Mouse (Mus musculus) ovary, postnatal 10 days (tissue): ENCODE measurements around the gene Dnah8.

Source experiments
- DNase-seq: peaks from one replicate; pipeline ENCODE4 v3.0.0; 2022; ENCODE audit warnings: low spot score

Gene Dnah8

GRCm38 (mm10) chr17:30821115-30821514, 197.0 kb downstream of the Dnah8 start:
- no peak for DNase-seq

DNA sequence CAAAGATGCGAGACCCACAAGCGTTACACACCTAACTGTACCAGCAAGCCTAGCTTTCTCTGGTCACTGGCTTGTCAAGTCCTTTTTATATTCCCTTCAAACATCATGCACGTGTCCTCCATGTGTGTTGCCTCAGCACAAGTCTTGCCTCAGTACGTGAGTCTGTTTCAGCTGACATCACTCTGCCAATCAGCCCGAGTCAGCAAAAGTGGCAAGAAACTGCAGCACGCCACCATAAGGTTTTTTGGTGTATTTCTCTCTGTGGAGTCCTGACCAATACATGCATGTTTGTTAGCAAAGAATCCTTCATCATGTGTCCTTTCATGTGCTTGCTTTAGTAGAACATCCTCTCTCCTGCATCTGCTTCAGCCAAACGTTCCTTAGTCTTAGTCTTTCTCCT, 200.3 kb downstream of the Dnah8 start:
- DNase-seq: no peak

GRCm38 (mm10) chr17:30825731-30826304, 201.7 kb downstream of the Dnah8 start:
- DNase-seq: no peak

DNA sequence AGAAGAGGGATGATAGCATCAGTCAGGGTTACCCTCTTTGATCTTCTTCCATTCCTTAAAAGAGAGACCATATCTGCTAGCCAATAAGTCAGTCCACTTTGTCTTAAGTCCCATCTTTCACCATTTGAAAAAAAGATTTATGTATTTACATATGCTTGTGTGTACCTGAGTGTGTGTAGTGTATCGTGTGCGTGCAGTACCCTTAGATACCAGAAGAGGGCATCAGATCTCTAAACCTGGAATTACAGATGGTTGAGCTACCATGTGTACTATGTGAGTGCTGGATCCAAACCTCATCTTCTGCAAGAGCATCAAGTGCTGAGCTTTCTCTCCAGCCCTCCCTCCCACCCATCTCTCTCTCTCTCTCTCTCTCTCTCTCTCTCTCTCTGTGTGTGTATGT, 207.0 kb downstream of the Dnah8 start:
- DNase-seq: no peak

DNA sequence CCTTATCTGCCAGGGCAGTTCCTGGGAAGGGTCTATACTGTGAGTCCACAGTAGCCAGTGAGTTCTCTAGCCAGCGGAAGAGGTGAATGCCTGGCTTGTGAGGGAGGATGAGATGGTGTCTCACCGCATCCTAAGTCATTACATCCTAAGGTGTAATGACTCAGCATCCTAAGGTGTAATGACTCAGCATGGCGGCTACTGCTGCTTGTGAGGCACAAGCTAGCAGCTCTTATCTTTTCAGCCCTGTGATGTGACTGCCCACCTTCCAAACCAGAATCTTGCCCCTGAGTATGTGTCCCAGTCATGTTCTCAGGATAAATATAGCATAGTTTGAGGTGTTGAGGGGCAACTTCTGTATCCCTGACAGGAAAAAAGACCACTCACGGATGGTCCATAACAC, 211.3 kb downstream of the Dnah8 start:
- DNase-seq: no peak

DNA sequence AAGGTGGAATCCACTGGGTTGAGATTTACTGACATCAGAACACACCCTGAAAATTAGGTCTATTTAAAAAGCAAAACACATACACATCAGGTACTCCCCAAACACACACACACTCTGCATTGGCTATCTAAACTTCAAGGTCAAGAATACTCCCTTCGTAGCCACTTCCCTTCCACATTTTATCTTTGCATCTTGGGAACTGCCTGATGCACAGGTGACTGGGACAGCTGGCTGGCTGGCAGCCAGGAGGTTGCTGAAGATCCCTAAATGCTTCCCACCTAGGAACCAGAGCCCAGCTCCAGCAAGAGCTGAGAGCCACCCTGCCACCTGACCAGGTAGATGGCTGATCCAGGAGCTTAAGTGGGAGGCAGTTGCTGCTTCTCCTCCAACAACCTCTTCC, 212.9 kb downstream of the Dnah8 start:
- no peak for DNase-seq

DNA sequence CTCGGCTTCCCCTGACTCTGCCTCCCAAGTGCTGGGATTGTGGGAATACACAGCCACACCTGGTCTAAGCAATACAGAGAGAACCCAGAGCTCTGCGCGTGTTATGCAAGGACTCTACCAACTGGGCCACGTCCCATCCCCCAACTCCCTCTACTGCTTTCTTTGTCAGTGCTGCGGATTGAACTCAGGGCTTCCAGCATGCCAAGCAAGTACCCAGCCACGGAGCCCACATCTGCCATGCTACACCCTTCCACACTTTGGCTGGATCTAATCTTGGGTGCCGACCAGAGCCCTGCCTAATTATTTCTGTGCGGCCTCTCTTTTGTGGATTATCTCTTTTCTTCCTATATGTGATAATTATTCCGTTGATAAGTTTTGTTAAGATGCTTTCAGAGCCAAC, 215.9 kb downstream of the Dnah8 start:
- no peak for DNase-seq

- DNase-seq: no peak
These were observed 218.2 kb downstream of the Dnah8 start for GRCm38 (mm10) chr17:30842312-30842711.

GRCm38 (mm10) chr17:30844321-30844791, 220.2 kb downstream of the Dnah8 start:
- DNase-seq: no peak

- DNase-seq: no peak
These were observed 223.3 kb downstream of the Dnah8 start for GRCm38 (mm10) chr17:30847498-30847897.

GRCm38 (mm10) chr17:30848086-30848485, 223.9 kb downstream of the Dnah8 start:
- DNase-seq: no peak

GRCm38 (mm10) chr17:30848804-30849203, 224.7 kb downstream of the Dnah8 start:
- no peak for DNase-seq

DNA sequence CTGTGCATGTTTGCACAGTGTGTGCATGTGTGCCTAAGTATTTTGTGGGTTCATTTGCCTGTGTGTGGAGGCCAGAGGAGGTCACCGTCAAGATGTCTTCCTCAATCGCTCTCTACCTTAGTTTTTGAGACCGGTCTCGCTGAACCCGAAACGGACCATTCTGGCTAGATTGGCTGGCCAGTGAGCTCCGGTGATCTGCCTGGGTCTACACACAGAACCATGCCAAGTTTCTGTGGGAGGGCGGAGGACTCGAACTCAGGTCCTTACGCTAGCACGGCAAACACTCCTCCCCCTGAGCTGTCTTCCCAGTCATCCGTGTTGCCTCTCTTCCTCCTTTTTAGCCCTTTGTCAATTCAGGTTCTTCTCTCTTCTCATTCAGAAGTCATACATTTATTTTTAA, 225.7 kb downstream of the Dnah8 start:
- DNase-seq: no peak

DNA sequence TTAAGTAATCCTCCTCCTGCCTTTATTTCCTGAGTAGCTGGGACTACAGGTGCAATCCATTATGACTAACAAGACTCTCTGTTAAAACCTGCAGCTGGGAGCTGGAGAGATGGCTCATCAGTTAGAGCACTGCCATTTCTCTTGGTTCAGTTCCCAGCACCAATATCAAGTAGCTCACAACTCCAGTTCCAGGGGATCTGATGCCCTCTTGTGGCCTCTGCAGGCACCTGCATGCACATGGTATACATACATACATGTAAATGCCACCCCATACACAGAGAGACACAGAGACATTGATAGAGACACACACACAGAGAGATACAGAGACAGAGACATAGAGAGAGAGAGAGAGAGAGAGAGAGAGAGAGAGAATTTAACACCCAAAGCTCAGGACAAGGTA, 228.2 kb downstream of the Dnah8 start:
- DNase-seq: no peak

GRCm38 (mm10) chr17:30857347-30857746, 233.2 kb downstream of the Dnah8 start:
- DNase-seq: no peak

GRCm38 (mm10) chr17:30858586-30859259, 234.6 kb downstream of the Dnah8 start:
- DNase-seq: no peak

DNA sequence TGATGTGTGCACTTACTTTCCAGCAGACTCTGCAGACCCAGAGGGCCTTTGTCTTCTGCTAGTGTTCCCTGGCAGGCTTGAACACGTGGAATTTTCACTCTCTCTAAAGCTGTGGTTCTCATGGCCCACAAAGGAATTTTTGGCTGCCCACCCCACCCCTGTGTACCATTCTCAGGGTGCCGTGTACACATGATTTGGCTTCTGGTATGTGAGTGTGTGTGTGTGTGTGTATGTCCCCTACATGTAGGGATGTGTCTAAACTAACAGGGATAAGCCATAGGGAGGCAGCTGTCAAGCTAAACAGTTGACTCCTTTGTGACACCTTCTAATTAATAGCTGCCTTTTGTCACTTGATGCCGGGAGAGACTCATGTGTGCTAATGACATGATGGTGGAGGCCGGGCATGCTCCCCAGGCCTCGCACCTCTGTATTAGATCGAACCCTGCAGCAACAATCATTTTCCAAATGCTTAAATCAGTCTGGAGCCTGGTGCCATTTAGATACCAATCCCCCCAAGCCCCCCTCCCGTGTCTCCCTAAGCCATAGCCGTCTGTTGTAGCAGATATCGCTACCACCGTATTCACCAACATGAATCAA, 235.9 kb downstream of the Dnah8 start:
- DNase-seq: no peak

GRCm38 (mm10) chr17:30860606-30861005, 236.5 kb downstream of the Dnah8 start:
- no peak for DNase-seq

- no peak for DNase-seq
These were observed 242.1 kb downstream of the Dnah8 start for GRCm38 (mm10) chr17:30866281-30866680.

- DNase-seq: no peak
These were observed 242.8 kb downstream of the Dnah8 start for GRCm38 (mm10) chr17:30866966-30867365.

DNA sequence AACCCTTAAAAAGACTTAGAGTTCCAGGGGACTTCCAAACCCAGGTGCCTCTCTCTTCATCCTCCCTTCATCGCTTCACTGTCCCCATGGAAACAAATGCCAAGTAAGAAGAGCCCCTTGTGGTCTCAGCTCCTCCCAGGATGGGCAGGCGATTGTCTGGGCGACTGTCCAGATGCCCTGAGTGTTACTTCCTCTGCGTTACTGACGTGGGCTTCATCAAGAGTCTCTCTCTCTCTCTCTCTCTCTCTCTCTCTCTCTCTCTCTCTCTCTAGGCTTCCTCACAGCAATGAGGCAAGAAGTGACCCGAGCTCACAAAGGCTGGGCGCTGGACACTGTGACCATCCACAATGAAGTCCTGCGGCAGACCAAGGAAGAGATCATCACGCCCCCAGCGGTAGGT, 246.9 kb downstream of the Dnah8 start:
- DNase-seq: no peak

DNA sequence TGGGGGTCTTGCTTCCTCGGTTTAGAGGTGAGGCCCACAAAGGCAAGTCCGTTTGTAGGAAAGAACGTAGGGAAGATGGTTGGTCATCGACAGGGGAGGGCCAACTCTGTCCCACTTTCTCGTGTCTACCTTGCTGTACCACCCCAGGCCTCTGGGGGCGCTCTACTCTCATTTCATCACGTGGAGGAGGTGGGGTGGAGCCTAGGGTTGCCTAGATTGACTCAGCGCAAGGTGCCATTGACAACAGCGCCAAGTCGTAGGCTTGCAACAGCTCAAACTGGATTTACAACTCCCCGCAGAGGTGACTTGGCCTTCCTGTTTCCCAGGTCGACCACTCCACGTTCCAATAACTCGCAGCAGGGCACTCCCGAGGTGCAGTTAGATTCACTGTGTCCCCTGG, 250.1 kb downstream of the Dnah8 start:
- DNase-seq: no peak

GRCm38 (mm10) chr17:30877456-30877855, 253.3 kb downstream of the Dnah8 start:
- no peak for DNase-seq

- DNase-seq: no peak
These were observed 254.5 kb downstream of the Dnah8 start for GRCm38 (mm10) chr17:30878626-30879025.
